Mouse (Mus musculus) retina, adult 2 months (tissue): Measurements from ENCODE around the gene Oat.

Experiments
- DNase-seq: peaks from one replicate; pipeline ENCODE4 v3.0.0-alpha.2; 2012; ENCODE audit warnings: low read depth, low spot score

The Oat gene

DNA sequence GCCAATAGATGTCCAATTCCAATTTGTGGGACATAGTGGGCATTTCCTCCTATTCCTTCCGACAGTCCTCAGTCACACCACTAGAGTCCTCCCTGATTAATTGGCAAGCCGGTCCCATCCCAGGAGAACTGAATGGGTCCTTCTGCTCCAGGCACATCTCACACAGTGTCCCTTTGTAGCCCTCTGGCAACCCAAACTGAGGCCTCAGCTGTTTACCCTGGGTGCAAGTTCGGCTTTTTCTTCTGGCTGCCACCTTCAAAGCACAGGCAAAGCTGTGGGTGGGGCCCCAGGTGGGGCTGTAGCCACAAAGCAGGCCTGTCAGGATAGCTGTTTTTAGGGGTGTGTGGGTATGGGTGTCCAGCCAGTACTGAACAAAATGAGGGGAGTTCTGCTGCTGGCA is 29.1 kb downstream of the Oat start:
- no peak for DNase-seq

- no peak for DNase-seq
These were observed 33.8 kb downstream of the Oat start for GRCm38 (mm10) chr7:132542427-132542826.

DNA sequence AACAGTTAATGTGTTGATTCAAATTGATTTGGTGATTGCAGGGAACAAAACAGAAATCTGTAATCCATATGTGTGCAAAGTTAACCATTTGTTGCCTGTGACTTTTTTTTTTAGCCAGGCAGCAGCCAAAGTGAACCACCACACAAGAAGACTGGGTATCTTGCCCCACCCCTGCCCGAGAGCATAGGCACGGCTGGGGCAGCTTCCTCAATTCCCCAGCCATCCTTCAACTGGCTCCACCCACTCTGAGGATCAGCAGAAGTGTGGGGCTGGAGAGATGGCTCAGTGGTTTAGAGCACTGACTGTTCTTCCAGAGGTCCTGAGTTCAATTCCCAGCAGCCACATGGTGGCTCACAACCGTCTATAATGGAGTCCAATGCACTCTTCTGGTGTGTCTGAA is 34.6 kb downstream of the Oat start:
- DNase-seq: no peak

DNA sequence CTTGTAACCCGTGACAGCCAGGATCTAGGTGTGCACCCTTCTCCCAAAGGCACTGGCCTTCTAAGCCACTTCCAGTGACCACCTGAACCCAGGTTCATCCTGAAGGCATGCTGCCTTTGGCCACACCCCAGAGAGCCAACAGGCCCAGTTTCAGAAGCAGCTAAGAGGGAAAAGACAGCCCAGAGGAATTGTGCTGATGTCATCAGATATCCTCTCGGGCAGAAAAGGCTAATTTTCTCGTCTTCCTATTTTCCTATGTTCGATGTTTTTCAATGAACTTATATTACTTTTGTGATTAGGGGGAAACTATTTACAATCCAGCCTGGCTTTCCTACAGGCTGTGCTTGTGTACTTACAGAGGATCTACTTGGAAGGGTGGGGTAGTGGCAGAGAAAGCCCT is 35.6 kb downstream of the Oat start:
- no peak for DNase-seq

DNA sequence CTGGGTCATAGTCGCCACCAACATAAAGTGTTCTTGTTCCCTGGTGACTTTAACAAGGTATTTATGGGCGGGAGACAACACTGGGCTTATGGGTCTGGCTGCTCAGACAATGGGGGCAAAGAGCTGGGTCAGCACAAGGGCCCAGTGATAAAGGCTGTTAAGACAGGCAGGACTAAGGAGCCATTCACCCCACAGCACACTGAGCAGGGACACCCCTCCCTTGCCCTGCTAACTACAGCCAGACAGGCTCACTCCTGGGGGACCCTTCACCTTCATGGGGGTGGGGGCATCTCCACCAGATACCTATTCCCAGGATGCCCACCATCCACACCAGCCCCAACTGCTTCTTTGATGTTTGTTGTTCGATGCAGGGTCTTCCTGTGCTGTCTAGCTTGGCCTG is 47.0 kb downstream of the Oat start:
- DNase-seq: no peak

- no peak for DNase-seq
These were observed 62.7 kb downstream of the Oat start for GRCm38 (mm10) chr7:132513419-132513982.

GRCm38 (mm10) chr7:132509110-132509509 is 67.1 kb downstream of the Oat start:
- no peak for DNase-seq
